Mouse (Mus musculus) liver, adult 2 months (tissue): ENCODE measurements around the gene Arl15.

Experiments used
- CTCF ChIP-seq: fragments of 200-500 bp; IDR thresholded peaks from 2 replicates; pipeline ENCODE4 v1.5.1; 2011; ENCODE audit warnings: low read depth, low read length, control low read depth
- POLR2A ChIP-seq: fragments of 200-500 bp; IDR thresholded peaks from 2 replicates; pipeline ENCODE4 v1.6.1; 2011; ENCODE audit warnings: low read length, control low read depth; ENCODE audit not compliant: insufficient read depth; ENCODE audit errors: extremely low read depth

GRCm38 (mm10) chr13:113983633-113984032 is 189.3 kb downstream of the Arl15 start:
- TF ChIP-seq POLR2A (no peak), CTCF (no peak)
